Mouse (Mus musculus): ENCODE results near the gene Olfr150.

DNA sequence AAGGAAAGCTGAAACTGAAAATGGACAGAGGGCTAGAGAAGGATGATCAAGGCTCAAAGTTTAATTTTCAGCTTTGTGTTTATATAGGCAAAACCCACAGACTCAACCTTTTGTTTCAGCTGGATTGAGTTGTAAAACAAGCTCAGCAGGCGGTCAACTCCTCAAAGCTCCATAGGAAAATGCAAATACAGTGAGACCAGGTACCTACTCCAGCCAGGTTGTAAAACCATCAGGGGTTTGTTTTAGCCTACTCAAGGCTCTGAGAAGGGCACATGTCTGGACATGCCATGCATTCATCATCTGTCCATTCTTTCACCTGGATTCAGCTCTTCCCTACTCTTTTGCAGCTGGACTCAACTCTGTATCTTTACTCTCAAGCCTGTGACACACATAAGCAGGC lies 10.0 kb downstream of the Olfr150 start:
- TF ChIP-seq CTCF (IDR thresholded peaks at IDR 0.05; ENCODE audit: low read depth, low read length), result no peak
- no peak for TF ChIP-seq POLR2A (IDR thresholded peaks at IDR 0.05; ENCODE audit: insufficient read depth, low read length)

Data from ES-Bruce4 (cell line).